Mouse (Mus musculus) CH12.LX (cell line): ENCODE results near the gene Ina. TPM values are rescaled to one million over a fixed set of nuclear protein-coding genes. Genes with fewer than 3 reads are reported as not detected.
A peak's percentile ranks its signal among the peaks of the same experiment; 100 is the strongest.

Experiments
- DNase-seq: peaks from one replicate; pipeline ENCODE4 v3.0.0-alpha.2; 2013; ENCODE audit errors: extremely low read depth
- H3K27ac ChIP-seq: 2 replicates; pipeline ENCODE4 v1.5.1; 2012; ENCODE audit warnings: low read depth, mild to moderate bottlenecking, control low read depth, moderate library complexity; ENCODE audit not compliant: insufficient read depth
- H3K27me3 ChIP-seq: replicated peaks from 2 replicates; pipeline ENCODE3; 2012; ENCODE audit warnings: inconsistent platforms
- H3K36me3 ChIP-seq, 2 experiments: replicated peaks in 1 of 2; 2 replicates each; pipeline versions ENCODE3 to v1.6.1; 2012; ENCODE audit warnings: inconsistent platforms in 1 of 2, low read length in 1 of 2, mild to moderate bottlenecking in 1 of 2, mixed read lengths in 1 of 2, moderate library complexity in 1 of 2; ENCODE audit not compliant: control insufficient read depth in 1 of 2, insufficient read depth in 1 of 2
- H3K4me1 ChIP-seq, 2 experiments: 2 replicates each; pipeline ENCODE4 v1.6.1; 2012; ENCODE audit warnings: inconsistent platforms in 1 of 2, moderate library complexity in 1 of 2; ENCODE audit not compliant: insufficient read depth in 2 of 2, control insufficient read depth in 1 of 2
- H3K4me2 ChIP-seq: 2 replicates; pipeline ENCODE4 v1.6.1; 2012; ENCODE audit warnings: low read depth, mild to moderate bottlenecking, control low read depth; ENCODE audit not compliant: poor library complexity, insufficient read depth, severe bottlenecking
- H3K4me3 ChIP-seq, 3 experiments: fragments of 150-350 bp in 1 of 3; sonication (generic) in 1 of 3; replicated peaks in 1 of 3; 2 replicates each; pipeline versions ENCODE3 to v1.5.1; 2011 to 2012; ENCODE audit warnings: low read depth in 2 of 3, low read length in 2 of 3, mild to moderate bottlenecking in 2 of 3, moderate library complexity in 2 of 3, control low read depth in 1 of 3, improper control_type of control experiment in 1 of 3, inconsistent platforms in 1 of 3, mixed read lengths in 1 of 3; ENCODE audit not compliant: poor library complexity in 1 of 3
- H3K79me2 ChIP-seq: replicated peaks from 2 replicates; pipeline ENCODE4 v1.6.1; 2012; ENCODE audit warnings: mild to moderate bottlenecking, moderate library complexity; ENCODE audit not compliant: control insufficient read depth, poor library complexity, insufficient read depth, severe bottlenecking; ENCODE audit errors: extremely low read depth
- H3K9ac ChIP-seq: 2 replicates; pipeline ENCODE4 v1.6.1; 2012; ENCODE audit warnings: low read depth, mild to moderate bottlenecking, control low read depth, moderate library complexity; ENCODE audit not compliant: insufficient read depth
- H3K9me3 ChIP-seq: replicated peaks from 2 replicates; pipeline ENCODE3; 2012; ENCODE audit warnings: low read length, inconsistent platforms, mixed read lengths
- BHLHE40 ChIP-seq: IDR thresholded peaks from 2 replicates; pipeline ENCODE4 v1.6.1; 2011; ENCODE audit warnings: mild to moderate bottlenecking, low read depth, low read length, improper control_type of control experiment
- CHD1 ChIP-seq: IDR thresholded peaks from 2 replicates; pipeline ENCODE4 v1.6.1; 2012; ENCODE audit warnings: low read depth, low read length, improper control_type of control experiment, inconsistent platforms
- CTCF ChIP-seq, 2 experiments: IDR thresholded peaks in 1 of 2; conservative IDR thresholded peaks in 1 of 2; 2 replicates each; pipeline ENCODE4 v1.5.1; 2011 to 2012; ENCODE audit warnings: low read depth in 2 of 2, low read length in 2 of 2, improper control_type of control experiment in 1 of 2, inconsistent platforms in 1 of 2, mild to moderate bottlenecking in 1 of 2, moderate library complexity in 1 of 2
- E2F4 ChIP-seq: IDR thresholded peaks from 2 replicates; pipeline ENCODE4 v1.6.1; 2011; ENCODE audit warnings: low read depth, low read length, improper control_type of control experiment; ENCODE audit not compliant: insufficient replicate concordance
- ELF1 ChIP-seq: IDR thresholded peaks from 2 replicates; pipeline ENCODE4 v1.6.1; 2014; ENCODE audit warnings: low read depth, mild to moderate bottlenecking, inconsistent platforms, low read length, improper control_type of control experiment
- EP300 ChIP-seq: IDR thresholded peaks from 2 replicates; pipeline ENCODE4 v1.6.1; 2011; ENCODE audit warnings: low read length, improper control_type of control experiment
- ETS1 ChIP-seq: conservative IDR thresholded peaks from 2 replicates; pipeline ENCODE4 v1.6.1; 2012; ENCODE audit warnings: low read depth, mild to moderate bottlenecking, inconsistent platforms, low read length, improper control_type of control experiment, moderate library complexity
- IRF4 ChIP-seq: IDR thresholded peaks from 2 replicates; pipeline ENCODE4 v1.6.1; 2014; ENCODE audit warnings: low read depth, mild to moderate bottlenecking, inconsistent platforms, low read length, improper control_type of control experiment
- JUN ChIP-seq: IDR thresholded peaks from 2 replicates; pipeline ENCODE4 v1.6.1; 2011; ENCODE audit warnings: low read depth, mild to moderate bottlenecking, low read length, improper control_type of control experiment, moderate library complexity; ENCODE audit not compliant: insufficient read depth
- KAT2A ChIP-seq: IDR thresholded peaks from 2 replicates; pipeline ENCODE4 v1.6.1; 2012; ENCODE audit warnings: low read length, improper control_type of control experiment, inconsistent platforms; ENCODE audit not compliant: insufficient replicate concordance
- MAZ ChIP-seq: IDR thresholded peaks from 2 replicates; pipeline ENCODE4 v1.6.1; 2012; ENCODE audit warnings: low read depth, mild to moderate bottlenecking, inconsistent platforms, low read length, improper control_type of control experiment, moderate library complexity
- MEF2A ChIP-seq: IDR thresholded peaks from 2 replicates; pipeline ENCODE4 v1.6.1; 2014; ENCODE audit warnings: low read depth, mild to moderate bottlenecking, inconsistent platforms, low read length, improper control_type of control experiment, borderline replicate concordance
- MXI1 ChIP-seq: IDR thresholded peaks from 2 replicates; pipeline ENCODE4 v1.6.1; 2011; ENCODE audit warnings: mild to moderate bottlenecking, low read depth, low read length, improper control_type of control experiment
- NELFE ChIP-seq: IDR thresholded peaks from 2 replicates; pipeline ENCODE4 v1.6.1; 2011; ENCODE audit warnings: low read depth, low read length, improper control_type of control experiment
- POLR2A ChIP-seq: IDR thresholded peaks from 2 replicates; pipeline ENCODE4 v1.6.1; 2011; ENCODE audit warnings: low read depth, mild to moderate bottlenecking, improper control_type of control experiment, low read length
- POLR2AphosphoS2 ChIP-seq: IDR thresholded peaks from 2 replicates; pipeline ENCODE4 v1.6.1; 2011; ENCODE audit warnings: low read depth, low read length, improper control_type of control experiment
- RAD21 ChIP-seq: IDR thresholded peaks from 2 replicates; pipeline ENCODE4 v1.6.1; 2011; ENCODE audit warnings: low read depth, mild to moderate bottlenecking, low read length, improper control_type of control experiment, moderate library complexity
- RCOR1 ChIP-seq: conservative IDR thresholded peaks from 2 replicates; pipeline ENCODE4 v1.6.1; 2012; ENCODE audit warnings: low read depth, mild to moderate bottlenecking, inconsistent platforms, low read length, improper control_type of control experiment
- SMC3 ChIP-seq: IDR thresholded peaks from 2 replicates; pipeline ENCODE4 v1.6.1; 2011; ENCODE audit warnings: low read depth, low read length, improper control_type of control experiment
- TCF12 ChIP-seq: IDR thresholded peaks from 2 replicates; pipeline ENCODE4 v1.6.1; 2014; ENCODE audit warnings: low read depth, mild to moderate bottlenecking, inconsistent platforms, low read length, improper control_type of control experiment
- UBTF ChIP-seq: IDR thresholded peaks from 2 replicates; pipeline ENCODE4 v1.6.1; 2012; ENCODE audit warnings: low read depth, mild to moderate bottlenecking, inconsistent platforms, low read length, improper control_type of control experiment, moderate library complexity
- USF2 ChIP-seq: conservative IDR thresholded peaks from 2 replicates; pipeline ENCODE4 v1.6.1; 2011; ENCODE audit warnings: low read depth, low read length, improper control_type of control experiment
- ZKSCAN1 ChIP-seq: IDR thresholded peaks from 2 replicates; pipeline ENCODE4 v1.6.1; 2012; ENCODE audit warnings: low read depth, inconsistent platforms, low read length, improper control_type of control experiment, borderline replicate concordance
- ZNF384 ChIP-seq: IDR thresholded peaks from 2 replicates; pipeline ENCODE4 v1.6.1; 2012; ENCODE audit warnings: low read depth, low read length, improper control_type of control experiment, inconsistent platforms
- dilution Hi-C: fragments of 300-500 bp; cut with MboI; formaldehyde crosslinking; loops from 2 replicates; pipeline ENCODE4 v1.14.3; 2020; ENCODE audit warnings: low sequenced_read_pairs; ENCODE audit not compliant: extremely low pct_unique_long_range_greater_than_20kb, extremely low pct_ligation_motif_present
- in situ Hi-C: fragments of 300-500 bp; cut with MboI; formaldehyde crosslinking; loops from 3 replicates; pipeline ENCODE4 v1.14.3; 2019; ENCODE audit warnings: low sequenced_read_pairs, low pct_ligation_motif_present, low pct_unique_long_range_greater_than_20kb, mixed read lengths
- polyA plus RNA-seq: library from polyadenylated mRNA; unstranded; fragments of >175 nt; gene quantifications from 2 replicates; pipeline ENCODE4 v1.2.1, GENCODE M21; 2012; ENCODE audit warnings: low read depth; ENCODE audit not compliant: insufficient read length
- total RNA-seq, 2 experiments: library from RNA; depleted of rRNA; stranded (reverse); fragments of 300-350 nt in 1 of 2; fragments of >200 nt in 1 of 2; gene quantifications; 2 replicates each; pipeline ENCODE4 v1.2.3; 2012 to 2014

The Ina gene
- total and polyA plus RNA-seq, 3 experiments = not detected

GRCm38 (mm10) chr19:47003742-47004511 lies 10.6 kb upstream of the Ina start:
- no peak overlapping the region for H3K27ac ChIP-seq
- DNase-seq = peak; percentile 19

GRCm38 (mm10) chr19:47005873-47006272 lies 8.6 kb upstream of the Ina start:
- in situ Hi-C loops (no loop called here), dilution Hi-C loops (no loop called here)
- no peaks in the 10 kb centered on the region for H3K36me3 ChIP-seq
- H3K4me3 ChIP-seq = no peak overlapping the region
- no peak for TF ChIP-seq POLR2AphosphoS2
- no peaks in the 10 kb centered on the region for H3K79me2 ChIP-seq
- no peaks in the 10 kb centered on the region for H3K27me3 ChIP-seq
- no peak for DNase-seq
- no peak overlapping the region for H3K27ac ChIP-seq
- no peak overlapping the region for H3K9ac ChIP-seq
- peaks cover 12 to 14% of the 10 kb centered on the region in 2 experiments for H3K4me1 ChIP-seq
- H3K4me2 ChIP-seq = no peak overlapping the region
- H3K9me3 ChIP-seq = no peaks in the 10 kb centered on the region

More at GRCm38 (mm10) chr19:47003742-47004511, 10.6 kb upstream of the Ina start:
- in situ Hi-C loops = no loop called here
- Histone ChIP-seq H3K79me2 (no peaks in the 10 kb centered on the region), H3K4me3 (no peak overlapping the region), H3K9ac (no peak overlapping the region), H3K4me2 (no peak overlapping the region), H3K9me3 (no peaks in the 10 kb centered on the region), H3K27me3 (no peaks in the 10 kb centered on the region), H3K36me3 (no peaks in the 10 kb centered on the region), H3K4me1 (peaks cover 7 to 11% of the 10 kb centered on the region in 2 experiments)
- TF ChIP-seq EP300 (0 out of 2 replicates have a peak, but pooled peaks have one; percentile 36), NELFE (no peak), MAZ (no peak), ELF1 (no peak), JUN (no peak), TCF12 (no peak)
- dilution Hi-C loops = no loop called here

GRCm38 (mm10) chr19:47006321-47006720 lies 8.2 kb upstream of the Ina start:
- dilution Hi-C loops = no loop called here
- H3K4me3 ChIP-seq = no peak overlapping the region
- TF ChIP-seq MEF2A = no peak
- TF ChIP-seq RAD21 = no peak
- no peak for TF ChIP-seq RCOR1
- TF ChIP-seq CHD1 = no peak
- no peak for TF ChIP-seq CTCF (conservative IDR thresholded peaks at IDR 0.05 in 1 of 2, IDR thresholded peaks at IDR 0.05 in 1 of 2; ENCODE audit: low read depth in 2 of 2, low read length in 2 of 2)
- TF ChIP-seq USF2 = no peak
- no peak for TF ChIP-seq MXI1
- no peak for TF ChIP-seq KAT2A
- TF ChIP-seq ETS1 = no peak
- no peak for TF ChIP-seq UBTF
- no peak for TF ChIP-seq EP300
- no peak for TF ChIP-seq ZKSCAN1
- no peak for TF ChIP-seq ZNF384
- no peak for TF ChIP-seq ELF1
- no peak for TF ChIP-seq NELFE
- TF ChIP-seq POLR2A = no peak
- no peak for TF ChIP-seq BHLHE40
- TF ChIP-seq IRF4 = no peak
- TF ChIP-seq E2F4 = no peak
- no peak for TF ChIP-seq SMC3
- TF ChIP-seq, all 38 proteins: peak for 0
- DNase-seq = no peak
- Histone ChIP-seq H3K27me3 (no peaks in the 10 kb centered on the region), H3K4me2 (peak overlapping the region; percentile 29; the same call in 1 of the 2 replicates), H3K79me2 (no peaks in the 10 kb centered on the region), H3K36me3 (no peaks in the 10 kb centered on the region), H3K9me3 (no peaks in the 10 kb centered on the region), H3K27ac (no peak overlapping the region), H3K4me1 (peaks cover 12 to 14% of the 10 kb centered on the region in 2 experiments), H3K9ac (no peak overlapping the region)
- in situ Hi-C loops = no loop called here
